Mouse (Mus musculus): ENCODE results near the gene Klhl21. TPM values are rescaled to one million over a fixed set of nuclear protein-coding genes. Genes with fewer than 3 reads are reported as not detected.

The Klhl21 gene
- polyA plus RNA-seq, 1 experiment, result 17.1 TPM

- Histone ChIP-seq H3K4me1 (ENCODE audit: control insufficient read depth, insufficient read depth, low read length) (no peaks in the 10 kb centered on the region), H3K27me3 (ENCODE audit: control insufficient read depth, insufficient read depth, low read length) (no peaks in the 10 kb centered on the region), H3K27ac (ENCODE audit: control insufficient read depth, insufficient read depth, low read depth, low read length) (no peak overlapping the region), H3K36me3 (ENCODE audit: control insufficient read depth, insufficient read depth, low read length) (no peaks in the 10 kb centered on the region; the same call in 1 of the 2 replicates), H3K4me3 (ENCODE audit: control insufficient read depth, low read depth, low read length) (no peak overlapping the region)
- peak; percentile 67; the same call in 1 of the 2 replicates for TF ChIP-seq CTCF (IDR thresholded peaks at IDR 0.05; ENCODE audit: control insufficient read depth, insufficient read depth, insufficient replicate concordance, low read depth, low read length)
- TF ChIP-seq POLR2A (IDR thresholded peaks at IDR 0.05; ENCODE audit: control insufficient read depth, low read depth, low read length), result no peak
Observed at GRCm38 (mm10) chr4:151977748-151978147, 30.9 kb upstream of the Klhl21 start.

DNA sequence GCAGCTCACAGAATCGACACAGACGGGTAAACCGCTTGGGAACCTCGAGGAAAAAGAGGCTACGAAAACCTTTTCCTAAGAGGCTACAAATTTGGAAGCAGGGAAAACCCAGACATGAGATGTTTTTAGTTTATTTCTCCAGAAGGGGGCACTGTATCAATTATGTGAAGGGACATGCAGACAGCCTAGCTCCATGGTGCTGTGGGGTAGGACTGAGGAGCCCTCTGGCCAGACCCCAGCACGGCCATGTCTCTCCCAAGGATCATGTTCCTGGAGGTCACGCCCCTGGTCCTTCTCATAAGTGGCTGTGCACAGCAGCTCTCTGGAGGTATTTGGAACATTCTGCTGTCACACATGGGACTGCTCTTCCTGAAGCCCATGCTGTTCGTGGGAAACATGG lies 27.9 kb upstream of the Klhl21 start:
- Histone ChIP-seq H3K36me3 (ENCODE audit: control insufficient read depth, insufficient read depth, low read length) (no peaks in the 10 kb centered on the region; the same call in 1 of the 2 replicates), H3K27me3 (ENCODE audit: control insufficient read depth, insufficient read depth, low read length) (no peaks in the 10 kb centered on the region), H3K27ac (ENCODE audit: control insufficient read depth, insufficient read depth, low read depth, low read length) (no peak overlapping the region), H3K4me3 (ENCODE audit: control insufficient read depth, low read depth, low read length) (no peak overlapping the region), H3K4me1 (ENCODE audit: control insufficient read depth, insufficient read depth, low read length) (no peaks in the 10 kb centered on the region)
- no peak for TF ChIP-seq POLR2A (IDR thresholded peaks at IDR 0.05; ENCODE audit: control insufficient read depth, low read depth, low read length)
- TF ChIP-seq CTCF (IDR thresholded peaks at IDR 0.05; ENCODE audit: control insufficient read depth, insufficient read depth, insufficient replicate concordance, low read depth, low read length), result no peak

DNA sequence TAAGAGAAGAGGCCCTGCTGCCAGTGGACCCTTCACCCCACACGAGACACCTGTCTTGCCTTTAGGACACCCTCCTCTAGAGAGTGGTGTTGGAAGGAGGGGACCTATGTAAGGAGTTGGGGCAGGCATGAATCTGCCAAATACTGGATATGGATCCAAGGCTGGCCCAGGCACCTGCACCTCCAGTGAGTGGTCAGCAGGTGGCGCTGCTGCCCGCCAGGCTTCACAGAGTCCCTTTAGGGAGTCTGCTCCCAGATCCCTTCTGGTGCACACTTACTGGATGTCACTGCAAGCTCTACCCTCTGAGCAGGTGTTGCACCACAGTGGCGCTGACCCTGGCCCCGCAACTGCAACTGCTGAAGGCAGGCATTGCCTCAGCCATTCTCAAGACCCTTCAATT lies 27.2 kb upstream of the Klhl21 start:
- H3K4me3 ChIP-seq (ENCODE audit: control insufficient read depth, low read depth, low read length), result no peak overlapping the region
- TF ChIP-seq POLR2A (IDR thresholded peaks at IDR 0.05; ENCODE audit: control insufficient read depth, low read depth, low read length) (no peak), CTCF (IDR thresholded peaks at IDR 0.05; ENCODE audit: control insufficient read depth, insufficient read depth, insufficient replicate concordance, low read depth, low read length) (peak; percentile 97)
- H3K4me1 ChIP-seq (ENCODE audit: control insufficient read depth, insufficient read depth, low read length), result no peaks in the 10 kb centered on the region
- H3K27me3 ChIP-seq (ENCODE audit: control insufficient read depth, insufficient read depth, low read length), result no peaks in the 10 kb centered on the region
- H3K36me3 ChIP-seq (ENCODE audit: control insufficient read depth, insufficient read depth, low read length), result no peaks in the 10 kb centered on the region; the same call in 1 of the 2 replicates
- no peak overlapping the region for H3K27ac ChIP-seq (ENCODE audit: control insufficient read depth, insufficient read depth, low read depth, low read length)

GRCm38 (mm10) chr4:151983043-151983442 lies 25.6 kb upstream of the Klhl21 start:
- Histone ChIP-seq H3K4me3 (ENCODE audit: control insufficient read depth, low read depth, low read length) (no peak overlapping the region), H3K36me3 (ENCODE audit: control insufficient read depth, insufficient read depth, low read length) (no peaks in the 10 kb centered on the region; the same call in 1 of the 2 replicates), H3K27ac (ENCODE audit: control insufficient read depth, insufficient read depth, low read depth, low read length) (no peak overlapping the region), H3K4me1 (ENCODE audit: control insufficient read depth, insufficient read depth, low read length) (peaks cover under 1% of the 10 kb centered on the region; the same call in 1 of the 2 replicates), H3K27me3 (ENCODE audit: control insufficient read depth, insufficient read depth, low read length) (no peaks in the 10 kb centered on the region)
- no peak for TF ChIP-seq POLR2A (IDR thresholded peaks at IDR 0.05; ENCODE audit: control insufficient read depth, low read depth, low read length)
- no peak for TF ChIP-seq CTCF (IDR thresholded peaks at IDR 0.05; ENCODE audit: control insufficient read depth, insufficient read depth, insufficient replicate concordance, low read depth, low read length)

DNA sequence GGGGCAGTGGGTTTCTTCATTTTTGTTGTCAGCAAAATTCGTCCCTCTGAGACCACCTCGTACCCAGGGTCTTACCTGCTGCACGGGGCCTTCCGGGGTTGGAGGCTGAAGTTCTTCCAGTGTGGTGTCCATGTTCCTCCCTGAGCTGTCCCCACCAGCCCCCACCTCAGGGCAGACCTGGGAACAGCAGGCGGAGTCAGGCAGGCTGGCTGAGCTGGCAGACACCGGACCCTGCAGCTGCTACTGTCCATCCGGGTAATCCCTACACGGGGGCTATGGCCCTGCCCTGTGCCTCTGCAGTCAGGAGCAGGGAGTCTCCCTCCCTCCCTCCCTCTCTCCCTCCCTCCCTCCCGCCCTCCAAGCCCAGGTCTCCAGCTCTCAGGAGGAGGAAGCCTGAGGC lies 25.0 kb upstream of the Klhl21 start:
- Histone ChIP-seq H3K36me3 (ENCODE audit: control insufficient read depth, insufficient read depth, low read length) (no peaks in the 10 kb centered on the region; the same call in 1 of the 2 replicates), H3K4me3 (ENCODE audit: control insufficient read depth, low read depth, low read length) (no peak overlapping the region), H3K27ac (ENCODE audit: control insufficient read depth, insufficient read depth, low read depth, low read length) (no peak overlapping the region), H3K27me3 (ENCODE audit: control insufficient read depth, insufficient read depth, low read length) (no peaks in the 10 kb centered on the region), H3K4me1 (ENCODE audit: control insufficient read depth, insufficient read depth, low read length) (peaks cover 5% of the 10 kb centered on the region)
- TF ChIP-seq POLR2A (IDR thresholded peaks at IDR 0.05; ENCODE audit: control insufficient read depth, low read depth, low read length) (no peak), CTCF (IDR thresholded peaks at IDR 0.05; ENCODE audit: control insufficient read depth, insufficient read depth, insufficient replicate concordance, low read depth, low read length) (no peak)

GRCm38 (mm10) chr4:151985886-151986285 lies 22.7 kb upstream of the Klhl21 start:
- Histone ChIP-seq H3K27me3 (ENCODE audit: control insufficient read depth, insufficient read depth, low read length) (no peaks in the 10 kb centered on the region), H3K4me1 (ENCODE audit: control insufficient read depth, insufficient read depth, low read length) (peaks cover 10% of the 10 kb centered on the region), H3K27ac (ENCODE audit: control insufficient read depth, insufficient read depth, low read depth, low read length) (no peak overlapping the region), H3K4me3 (ENCODE audit: control insufficient read depth, low read depth, low read length) (no peak overlapping the region), H3K36me3 (ENCODE audit: control insufficient read depth, insufficient read depth, low read length) (no peaks in the 10 kb centered on the region)
- TF ChIP-seq POLR2A (IDR thresholded peaks at IDR 0.05; ENCODE audit: control insufficient read depth, low read depth, low read length) (no peak), CTCF (IDR thresholded peaks at IDR 0.05; ENCODE audit: control insufficient read depth, insufficient read depth, insufficient replicate concordance, low read depth, low read length) (no peak)

DNA sequence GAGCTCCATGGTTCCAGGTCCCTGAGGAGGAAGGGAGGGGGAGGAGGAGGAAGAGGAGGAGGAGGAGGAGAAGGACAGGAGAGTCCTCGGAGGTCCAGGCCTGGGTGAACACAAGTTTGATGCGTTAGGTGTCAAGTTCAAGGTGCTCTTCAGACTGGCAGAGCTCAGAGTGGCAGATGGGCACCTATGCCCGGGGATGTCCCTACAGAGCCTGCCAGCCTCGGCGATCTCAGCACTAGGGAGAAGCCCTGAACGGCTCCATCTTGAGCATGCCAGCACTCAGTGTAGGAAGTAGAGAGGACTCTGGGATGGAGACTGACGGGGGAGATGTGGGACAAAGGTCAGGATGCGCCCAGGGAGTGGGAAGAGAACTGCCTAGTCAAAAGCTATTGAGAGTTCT lies 22.0 kb upstream of the Klhl21 start:
- no peaks in the 10 kb centered on the region for H3K36me3 ChIP-seq (ENCODE audit: control insufficient read depth, insufficient read depth, low read length)
- H3K27me3 ChIP-seq (ENCODE audit: control insufficient read depth, insufficient read depth, low read length), result no peaks in the 10 kb centered on the region
- H3K27ac ChIP-seq (ENCODE audit: control insufficient read depth, insufficient read depth, low read depth, low read length), result no peak overlapping the region
- peaks cover 10% of the 10 kb centered on the region for H3K4me1 ChIP-seq (ENCODE audit: control insufficient read depth, insufficient read depth, low read length)
- TF ChIP-seq CTCF (IDR thresholded peaks at IDR 0.05; ENCODE audit: control insufficient read depth, insufficient read depth, insufficient replicate concordance, low read depth, low read length), result no peak
- no peak overlapping the region for H3K4me3 ChIP-seq (ENCODE audit: control insufficient read depth, low read depth, low read length)

- peak overlapping the region; percentile 65 for H3K27ac ChIP-seq (ENCODE audit: control insufficient read depth, insufficient read depth, low read depth, low read length)
- H3K4me3 ChIP-seq (ENCODE audit: control insufficient read depth, low read depth, low read length), result peak overlapping the region; percentile 84
- H3K36me3 ChIP-seq (ENCODE audit: control insufficient read depth, insufficient read depth, low read length), result no peaks in the 10 kb centered on the region
- no peaks in the 10 kb centered on the region for H3K27me3 ChIP-seq (ENCODE audit: control insufficient read depth, insufficient read depth, low read length)
- TF ChIP-seq CTCF (IDR thresholded peaks at IDR 0.05; ENCODE audit: control insufficient read depth, insufficient read depth, insufficient replicate concordance, low read depth, low read length), result no peak
- TF ChIP-seq POLR2A (IDR thresholded peaks at IDR 0.05; ENCODE audit: control insufficient read depth, low read depth, low read length), result no peak
- peaks cover 14% of the 10 kb centered on the region for H3K4me1 ChIP-seq (ENCODE audit: control insufficient read depth, insufficient read depth, low read length)
Observed at GRCm38 (mm10) chr4:151988014-151988341, 20.6 kb upstream of the Klhl21 start.

Data from testis, adult 2 months (tissue).